Mouse (Mus musculus): Measurements from ENCODE around the gene Astl. TPM values are rescaled to one million over a fixed set of nuclear protein-coding genes. Genes with fewer than 3 reads are reported as not detected.

Gene Astl
- polyA plus RNA-seq, 1 experiment from 2014 or later = not detected

DNA sequence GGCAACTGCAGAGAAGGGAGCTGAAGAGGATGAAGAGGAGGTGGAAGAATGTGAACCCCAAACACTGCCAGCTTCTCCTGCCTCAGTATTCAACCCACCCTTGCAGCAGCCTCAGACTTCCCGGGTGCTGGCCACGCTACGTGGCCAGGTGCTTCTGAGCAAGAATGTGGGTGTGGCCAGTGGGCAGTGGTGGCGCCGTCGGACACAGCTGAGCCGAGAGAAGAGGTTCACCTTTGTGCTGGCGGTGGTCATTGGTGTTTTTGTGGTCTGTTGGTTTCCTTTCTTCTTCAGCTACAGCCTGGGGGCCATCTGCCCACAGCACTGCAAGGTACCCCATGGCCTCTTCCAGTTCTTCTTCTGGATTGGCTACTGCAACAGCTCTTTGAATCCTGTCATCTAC lies 26.0 kb downstream of the Astl start:
- Histone ChIP-seq H3K4me3 (ENCODE audit: low read length) (peak overlapping the region; percentile 43; the same call in 1 of the 2 replicates), H3K9me3 (ENCODE audit: control insufficient read depth, low read length) (no peaks in the 10 kb centered on the region), H3K9ac (ENCODE audit: low read depth, low read length) (no peak overlapping the region; the same call in 1 of the 2 replicates), H3K4me1 (ENCODE audit: control insufficient read depth, insufficient read depth, low read length) (peaks cover 17% of the 10 kb centered on the region), H3K4me2 (replicated peaks; ENCODE audit: low read depth, low read length) (no peak overlapping the region), H3K27ac (ENCODE audit: low read depth, low read length) (no peak overlapping the region), H3K27me3 (ENCODE audit: control insufficient read depth, insufficient read depth, low read length) (peaks cover 47% of the 10 kb centered on the region), H3K36me3 (ENCODE audit: control insufficient read depth, insufficient read depth, low read length) (no peaks in the 10 kb centered on the region)
- ATAC-seq (ENCODE audit: low FRiP score, low TSS enrichment) = no peak
- WGBS = 16% methylated on average over 8 of the region's 8 CpGs

DNA sequence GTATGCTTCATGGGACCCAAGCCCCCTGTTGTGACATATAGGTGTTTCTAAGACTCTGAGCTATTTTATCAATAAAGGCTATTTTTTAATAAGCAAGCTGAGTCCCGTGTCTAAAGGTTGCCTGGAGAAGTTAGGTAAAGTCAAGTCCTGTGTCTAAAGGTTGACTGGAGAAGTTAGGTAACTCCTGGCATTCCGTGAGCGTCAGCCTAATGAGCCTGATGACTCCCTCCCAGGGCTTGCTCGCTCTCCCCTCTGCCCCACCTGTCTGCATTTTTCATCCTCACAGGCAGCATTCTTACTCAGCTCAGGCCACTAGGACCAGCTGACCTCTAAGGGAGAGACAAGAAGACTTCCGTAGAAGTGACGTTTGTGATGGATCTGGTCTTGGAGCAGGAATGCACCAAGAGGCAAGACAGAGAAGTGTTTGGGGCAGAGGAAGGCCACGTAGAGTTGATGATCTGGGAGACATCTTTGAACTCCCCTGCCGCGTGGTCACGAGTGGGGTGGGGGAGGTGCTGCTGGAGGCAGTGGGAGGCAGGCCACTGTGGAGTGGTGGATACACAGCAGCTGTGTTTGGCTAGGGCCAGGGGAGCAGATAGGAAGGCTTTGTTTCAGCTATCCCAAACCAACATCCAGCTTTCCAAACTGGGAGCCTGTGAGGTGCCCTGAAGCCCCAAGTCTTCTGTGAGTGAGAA lies 28.8 kb downstream of the Astl start:
- Histone ChIP-seq H3K4me1 (ENCODE audit: control insufficient read depth, insufficient read depth, low read length) (peaks cover 21% of the 10 kb centered on the region), H3K4me3 (ENCODE audit: low read length) (no peak overlapping the region), H3K9me3 (ENCODE audit: control insufficient read depth, low read length) (no peaks in the 10 kb centered on the region), H3K4me2 (replicated peaks; ENCODE audit: low read depth, low read length) (no peak overlapping the region), H3K9ac (ENCODE audit: low read depth, low read length) (no peak overlapping the region), H3K27me3 (ENCODE audit: control insufficient read depth, insufficient read depth, low read length) (peaks cover 36% of the 10 kb centered on the region), H3K27ac (ENCODE audit: low read depth, low read length) (no peak overlapping the region), H3K36me3 (ENCODE audit: control insufficient read depth, insufficient read depth, low read length) (no peaks in the 10 kb centered on the region)
- WGBS = 56% methylated on average over 10 of the region's 10 CpGs
- no peak for ATAC-seq (ENCODE audit: low FRiP score, low TSS enrichment)

DNA sequence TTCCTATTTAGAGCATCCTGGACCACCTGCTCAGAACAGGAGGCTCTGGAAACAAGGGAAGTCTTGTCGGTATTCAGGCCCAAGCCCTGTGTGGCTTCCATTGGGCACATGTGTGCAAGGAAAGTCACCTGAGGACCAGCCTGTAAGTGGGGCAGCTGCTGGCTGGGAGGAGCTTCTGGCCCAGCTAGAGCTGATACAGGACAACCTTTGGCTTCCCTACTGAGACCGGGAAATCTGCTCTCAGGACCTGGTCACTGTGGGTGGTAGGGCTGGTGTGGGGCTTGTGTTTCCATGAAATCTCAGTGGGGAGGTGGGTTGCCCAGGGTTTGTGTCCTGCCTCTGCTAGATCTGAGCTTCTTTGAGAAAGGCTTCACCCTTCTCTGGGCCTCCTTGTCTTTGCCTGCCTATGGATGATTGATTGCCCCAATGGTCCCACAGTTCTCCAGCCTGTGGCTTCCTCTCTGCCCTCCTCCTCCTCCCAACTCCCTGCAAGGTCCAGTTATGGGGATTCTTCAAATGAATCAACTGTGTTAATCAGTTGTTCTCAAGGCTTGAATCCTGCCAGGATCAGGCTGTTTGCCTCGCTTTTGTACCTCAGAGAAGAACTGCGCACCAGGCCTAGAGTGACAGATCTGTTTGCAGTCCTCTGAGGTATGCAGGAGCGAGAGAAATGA lies 31.4 kb downstream of the Astl start:
- H3K9ac ChIP-seq (ENCODE audit: low read depth, low read length) = no peak overlapping the region
- no peak for ATAC-seq (ENCODE audit: low FRiP score, low TSS enrichment)
- peaks cover 12% of the 10 kb centered on the region for H3K27me3 ChIP-seq (ENCODE audit: control insufficient read depth, insufficient read depth, low read length)
- H3K27ac ChIP-seq (ENCODE audit: low read depth, low read length) = no peak overlapping the region
- H3K36me3 ChIP-seq (ENCODE audit: control insufficient read depth, insufficient read depth, low read length) = no peaks in the 10 kb centered on the region
- H3K4me2 ChIP-seq (replicated peaks; ENCODE audit: low read depth, low read length) = no peak overlapping the region
- 0 out of 2 replicates have a peak, but pooled peaks cover 7% of the 10 kb centered on the region for H3K4me1 ChIP-seq (ENCODE audit: control insufficient read depth, insufficient read depth, low read length)
- 67% methylated on average over 5 of the region's 5 CpGs for WGBS
- H3K9me3 ChIP-seq (ENCODE audit: control insufficient read depth, low read length) = no peaks in the 10 kb centered on the region
- H3K4me3 ChIP-seq (ENCODE audit: low read length) = no peak overlapping the region

DNA sequence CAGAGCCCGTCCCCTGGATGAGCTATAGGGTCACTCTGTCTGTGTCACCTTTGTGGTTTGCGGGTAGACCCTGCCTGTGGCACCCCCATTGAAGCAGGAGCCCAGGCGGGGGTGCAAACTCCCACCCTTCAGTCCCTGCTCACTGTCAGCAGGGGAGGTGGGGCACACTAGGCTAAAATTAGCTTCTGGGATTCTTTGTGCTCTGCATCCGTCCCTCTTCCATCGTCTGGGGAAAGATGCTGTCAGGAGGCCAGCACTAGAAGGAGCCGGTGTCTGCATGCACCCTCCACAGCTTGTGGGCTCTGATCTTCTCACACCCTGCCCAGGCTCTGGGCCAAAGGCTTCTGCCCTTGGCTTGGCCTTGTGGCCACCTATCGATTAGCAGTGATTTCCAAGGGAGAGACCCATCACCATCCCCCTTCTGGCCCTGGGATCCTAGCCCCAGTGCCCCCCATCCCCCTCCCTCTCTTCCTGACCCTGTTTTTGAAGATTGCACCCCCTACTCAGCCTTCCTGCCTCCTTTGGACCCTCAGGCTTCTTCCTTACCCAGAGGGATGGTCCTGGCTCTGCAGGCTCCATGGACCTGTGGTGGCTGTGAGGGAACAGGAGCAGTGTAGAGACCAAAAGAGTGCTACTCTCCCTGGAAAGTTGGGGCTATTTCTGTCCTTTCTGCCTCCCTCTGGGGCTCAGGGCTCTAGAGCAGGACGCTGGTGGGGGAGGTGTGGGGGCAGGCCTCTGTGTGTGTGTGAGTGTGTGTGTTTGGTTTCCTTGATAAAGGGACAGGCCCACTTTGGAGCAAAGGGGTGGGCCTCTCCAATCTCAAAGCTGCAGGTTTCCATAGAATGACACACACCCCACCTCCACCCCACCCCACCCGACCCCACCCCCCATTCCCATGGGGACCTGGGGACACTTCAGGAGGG lies 32.4 kb downstream of the Astl start:
- 47% methylated on average over 9 of the region's 9 CpGs for WGBS
- Histone ChIP-seq H3K27ac (ENCODE audit: low read depth, low read length) (no peak overlapping the region), H3K9me3 (ENCODE audit: control insufficient read depth, low read length) (no peaks in the 10 kb centered on the region), H3K4me3 (ENCODE audit: low read length) (no peak overlapping the region), H3K4me2 (replicated peaks; ENCODE audit: low read depth, low read length) (no peak overlapping the region), H3K27me3 (ENCODE audit: control insufficient read depth, insufficient read depth, low read length) (peaks cover 3% of the 10 kb centered on the region; the same call in 1 of the 2 replicates), H3K4me1 (ENCODE audit: control insufficient read depth, insufficient read depth, low read length) (0 out of 2 replicates have a peak, but pooled peaks cover 7% of the 10 kb centered on the region), H3K36me3 (ENCODE audit: control insufficient read depth, insufficient read depth, low read length) (no peaks in the 10 kb centered on the region), H3K9ac (ENCODE audit: low read depth, low read length) (no peak overlapping the region)
- peak; percentile 33; the same call in 1 of the 2 replicates for ATAC-seq (ENCODE audit: low FRiP score, low TSS enrichment)

DNA sequence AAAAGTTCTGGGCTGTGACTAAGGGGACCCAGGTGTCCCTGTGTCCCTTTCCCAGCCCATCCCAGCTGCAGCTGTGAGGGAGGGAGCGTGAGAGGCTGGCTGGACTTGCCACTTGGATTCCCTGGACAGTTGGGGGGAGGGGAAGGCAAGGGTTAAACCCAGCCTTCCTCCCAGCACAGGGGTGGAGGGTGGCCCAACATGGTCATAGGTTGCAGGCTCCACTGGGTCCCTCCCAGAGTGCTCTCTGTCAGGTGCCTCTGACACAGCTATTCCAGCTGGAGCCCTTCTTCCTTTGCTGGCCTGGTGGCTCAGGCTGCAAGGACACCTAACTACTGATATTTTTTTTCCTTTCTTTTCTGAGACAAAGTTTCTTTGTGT lies 33.0 kb downstream of the Astl start:
- WGBS = 93% methylated on average over 1 of the region's 1 CpGs
- ATAC-seq (ENCODE audit: low FRiP score, low TSS enrichment) = peak; percentile 80
- Histone ChIP-seq H3K27ac (ENCODE audit: low read depth, low read length) (no peak overlapping the region), H3K9me3 (ENCODE audit: control insufficient read depth, low read length) (no peaks in the 10 kb centered on the region), H3K4me1 (ENCODE audit: control insufficient read depth, insufficient read depth, low read length) (0 out of 2 replicates have a peak, but pooled peaks cover 7% of the 10 kb centered on the region), H3K27me3 (ENCODE audit: control insufficient read depth, insufficient read depth, low read length) (peaks cover 3% of the 10 kb centered on the region; the same call in 1 of the 2 replicates), H3K36me3 (ENCODE audit: control insufficient read depth, insufficient read depth, low read length) (no peaks in the 10 kb centered on the region), H3K4me2 (replicated peaks; ENCODE audit: low read depth, low read length) (no peak overlapping the region), H3K4me3 (ENCODE audit: low read length) (no peak overlapping the region), H3K9ac (ENCODE audit: low read depth, low read length) (no peak overlapping the region)

DNA sequence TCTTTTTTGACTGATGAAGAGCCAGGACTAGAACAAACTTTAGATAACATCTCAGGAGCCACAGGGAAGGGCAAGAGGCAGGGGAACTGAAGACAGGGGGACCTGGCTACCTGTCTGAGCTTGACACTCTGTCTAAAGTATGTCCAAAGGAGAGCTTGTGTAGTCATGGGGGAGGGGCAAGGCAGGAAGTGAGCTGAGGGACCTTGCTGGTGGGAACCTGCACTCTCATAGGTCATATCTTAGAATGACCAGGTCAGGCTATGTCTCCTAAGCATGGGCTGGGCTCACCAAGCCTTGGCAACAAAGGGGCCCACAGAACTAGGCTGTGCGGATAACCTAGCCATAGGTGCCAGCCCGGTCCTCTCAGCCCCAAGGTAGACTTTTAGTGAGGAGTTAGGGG lies 33.6 kb downstream of the Astl start:
- Histone ChIP-seq H3K9me3 (ENCODE audit: control insufficient read depth, low read length) (no peaks in the 10 kb centered on the region), H3K4me3 (ENCODE audit: low read length) (no peak overlapping the region), H3K27ac (ENCODE audit: low read depth, low read length) (no peak overlapping the region), H3K36me3 (ENCODE audit: control insufficient read depth, insufficient read depth, low read length) (no peaks in the 10 kb centered on the region), H3K27me3 (ENCODE audit: control insufficient read depth, insufficient read depth, low read length) (peaks cover 1% of the 10 kb centered on the region; the same call in 1 of the 2 replicates), H3K4me2 (replicated peaks; ENCODE audit: low read depth, low read length) (no peak overlapping the region), H3K4me1 (ENCODE audit: control insufficient read depth, insufficient read depth, low read length) (0 out of 2 replicates have a peak, but pooled peaks cover 7% of the 10 kb centered on the region), H3K9ac (ENCODE audit: low read depth, low read length) (no peak overlapping the region)
- 100% methylated on average over 2 of the region's 2 CpGs for WGBS
- ATAC-seq (ENCODE audit: low FRiP score, low TSS enrichment) = no peak; the same call in 1 of the 2 replicates

DNA sequence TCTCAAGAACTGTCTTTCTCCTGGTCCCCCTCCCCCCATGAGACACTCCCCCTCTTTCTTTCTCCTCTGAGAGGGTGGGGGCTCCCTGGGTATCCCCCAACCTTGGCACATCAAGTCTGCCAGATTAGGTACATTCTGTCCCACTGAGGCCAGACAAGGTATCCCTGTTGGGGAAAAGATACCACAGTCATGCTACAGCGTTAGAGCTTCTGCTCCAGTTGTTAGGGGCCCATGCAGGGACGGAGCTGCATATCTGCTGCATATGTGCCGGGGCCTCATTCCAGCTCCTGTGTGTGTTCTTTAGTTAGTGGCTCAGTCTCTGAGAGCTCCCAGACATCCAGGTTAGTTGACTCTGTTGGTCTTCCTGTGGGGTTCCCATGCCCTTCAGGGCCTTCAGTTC lies 35.7 kb downstream of the Astl start:
- no peaks in the 10 kb centered on the region for H3K9me3 ChIP-seq (ENCODE audit: control insufficient read depth, low read length)
- no peak overlapping the region for H3K9ac ChIP-seq (ENCODE audit: low read depth, low read length)
- no peak for ATAC-seq (ENCODE audit: low FRiP score, low TSS enrichment)
- 89% methylated on average over 3 of the region's 3 CpGs for WGBS
- no peaks in the 10 kb centered on the region for H3K36me3 ChIP-seq (ENCODE audit: control insufficient read depth, insufficient read depth, low read length)
- H3K27me3 ChIP-seq (ENCODE audit: control insufficient read depth, insufficient read depth, low read length) = no peaks in the 10 kb centered on the region
- no peak overlapping the region for H3K27ac ChIP-seq (ENCODE audit: low read depth, low read length)
- H3K4me3 ChIP-seq (ENCODE audit: low read length) = no peak overlapping the region
- no peak overlapping the region for H3K4me2 ChIP-seq (replicated peaks; ENCODE audit: low read depth, low read length)
- H3K4me1 ChIP-seq (ENCODE audit: control insufficient read depth, insufficient read depth, low read length) = 0 out of 2 replicates have a peak, but pooled peaks cover 5% of the 10 kb centered on the region

DNA sequence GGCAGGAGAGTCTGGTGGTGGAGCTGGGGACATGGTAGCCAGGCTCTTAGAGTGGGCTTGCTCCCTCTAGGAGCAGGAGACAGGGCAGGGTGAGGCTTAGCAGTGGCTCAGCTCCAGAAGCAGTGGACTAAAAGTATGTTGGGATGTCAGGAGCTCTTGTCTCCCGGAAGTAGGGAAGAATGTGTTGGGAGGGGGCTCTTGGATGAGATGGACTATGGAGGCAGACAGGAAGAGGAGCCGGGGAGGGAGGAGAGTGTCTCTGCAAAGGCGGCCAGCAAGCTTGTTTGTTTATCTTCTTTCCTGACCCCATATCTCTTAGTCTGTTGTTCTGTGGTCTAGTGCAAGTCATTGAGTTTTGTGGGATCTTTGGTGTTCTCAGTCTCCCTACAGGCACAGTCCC lies 36.6 kb downstream of the Astl start:
- no peak overlapping the region for H3K4me2 ChIP-seq (replicated peaks; ENCODE audit: low read depth, low read length)

More for the DNA sequence above, 36.6 kb downstream of the Astl start:
- 61% methylated on average over 3 of the region's 3 CpGs for whole genome bisulfite sequencing
- Histone ChIP-seq H3K9ac (ENCODE audit: low read depth, low read length) (no peak overlapping the region), H3K36me3 (ENCODE audit: control insufficient read depth, insufficient read depth, low read length) (no peaks in the 10 kb centered on the region), H3K4me1 (ENCODE audit: control insufficient read depth, insufficient read depth, low read length) (0 out of 2 replicates have a peak, but pooled peaks cover 5% of the 10 kb centered on the region), H3K27ac (ENCODE audit: low read depth, low read length) (no peak overlapping the region), H3K4me3 (ENCODE audit: low read length) (no peak overlapping the region), H3K9me3 (ENCODE audit: control insufficient read depth, low read length) (no peaks in the 10 kb centered on the region), H3K27me3 (ENCODE audit: control insufficient read depth, insufficient read depth, low read length) (no peaks in the 10 kb centered on the region)
- ATAC-seq (ENCODE audit: low FRiP score, low TSS enrichment) = no peak
